Mouse (Mus musculus) heart, embryonic 15.5 days (tissue): ENCODE results near the gene Dhcr7. TPM values are rescaled to one million over a fixed set of nuclear protein-coding genes. Genes with fewer than 3 reads are reported as not detected.
A peak's percentile ranks its signal among the peaks of the same experiment; 100 is the strongest.

Experiments used
- ATAC-seq: fragments of 200-750 bp; cut with Nextera tagmentation; replicated peaks from 2 replicates; pipeline ENCODE4 v1.8.0; 2017; ENCODE audit warnings: low read depth, moderate TSS enrichment; ENCODE audit not compliant: insufficient number of reproducible peaks, insufficient read depth, low FRiP score
- H3K27ac ChIP-seq: fragments of 300-500 bp; sonication (generic); 2 replicates; pipeline ENCODE4 v1.5.1; 2015; ENCODE audit warnings: mild to moderate bottlenecking, inconsistent platforms
- H3K27me3 ChIP-seq: fragments of 300-500 bp; sonication (generic); 2 replicates; pipeline ENCODE4 v1.6.1; 2015; ENCODE audit warnings: inconsistent platforms
- H3K36me3 ChIP-seq: fragments of 300-500 bp; sonication (generic); 2 replicates; pipeline ENCODE4 v1.6.1; 2015; ENCODE audit warnings: mild to moderate bottlenecking, inconsistent platforms
- H3K4me1 ChIP-seq: fragments of 300-500 bp; sonication (generic); replicated peaks from 2 replicates; pipeline ENCODE4 v1.6.1; 2015; ENCODE audit warnings: inconsistent platforms
- H3K4me2 ChIP-seq: fragments of 300-500 bp; sonication (generic); 2 replicates; pipeline ENCODE4 v1.6.1; 2015; ENCODE audit warnings: inconsistent platforms, mild to moderate bottlenecking, moderate library complexity
- H3K4me3 ChIP-seq: fragments of 300-500 bp; sonication (generic); 2 replicates; pipeline ENCODE4 v1.5.1; 2015; ENCODE audit warnings: mild to moderate bottlenecking, inconsistent platforms
- H3K9ac ChIP-seq: fragments of 300-500 bp; sonication (generic); 2 replicates; pipeline ENCODE4 v1.6.1; 2015; ENCODE audit warnings: mild to moderate bottlenecking, inconsistent platforms
- H3K9me3 ChIP-seq: fragments of 300-500 bp; sonication (generic); replicated peaks from 2 replicates; pipeline ENCODE4 v1.6.1; 2016; ENCODE audit warnings: inconsistent platforms
- WGBS: fragments of 180-500 bp; shearing (Covaris S2); methylation state at CpG from one replicate; pipeline ENCODE4 v1.1.7; 2015; ENCODE audit warnings: mixed read lengths; 5-methylcytosine and 5-hydroxymethylcytosine counted together
- polyA plus RNA-seq: library from polyadenylated mRNA; unstranded; fragments of >200 nt; fragmentation: Nextera tagmentation; extraction: Ambion mirVana; gene quantifications from 2 replicates; pipeline ENCODE4 v1.2.1, GENCODE M21; 2015

The Dhcr7 gene
- polyA plus RNA-seq = 14.1 and 25.2 TPM in 2 replicates

DNA sequence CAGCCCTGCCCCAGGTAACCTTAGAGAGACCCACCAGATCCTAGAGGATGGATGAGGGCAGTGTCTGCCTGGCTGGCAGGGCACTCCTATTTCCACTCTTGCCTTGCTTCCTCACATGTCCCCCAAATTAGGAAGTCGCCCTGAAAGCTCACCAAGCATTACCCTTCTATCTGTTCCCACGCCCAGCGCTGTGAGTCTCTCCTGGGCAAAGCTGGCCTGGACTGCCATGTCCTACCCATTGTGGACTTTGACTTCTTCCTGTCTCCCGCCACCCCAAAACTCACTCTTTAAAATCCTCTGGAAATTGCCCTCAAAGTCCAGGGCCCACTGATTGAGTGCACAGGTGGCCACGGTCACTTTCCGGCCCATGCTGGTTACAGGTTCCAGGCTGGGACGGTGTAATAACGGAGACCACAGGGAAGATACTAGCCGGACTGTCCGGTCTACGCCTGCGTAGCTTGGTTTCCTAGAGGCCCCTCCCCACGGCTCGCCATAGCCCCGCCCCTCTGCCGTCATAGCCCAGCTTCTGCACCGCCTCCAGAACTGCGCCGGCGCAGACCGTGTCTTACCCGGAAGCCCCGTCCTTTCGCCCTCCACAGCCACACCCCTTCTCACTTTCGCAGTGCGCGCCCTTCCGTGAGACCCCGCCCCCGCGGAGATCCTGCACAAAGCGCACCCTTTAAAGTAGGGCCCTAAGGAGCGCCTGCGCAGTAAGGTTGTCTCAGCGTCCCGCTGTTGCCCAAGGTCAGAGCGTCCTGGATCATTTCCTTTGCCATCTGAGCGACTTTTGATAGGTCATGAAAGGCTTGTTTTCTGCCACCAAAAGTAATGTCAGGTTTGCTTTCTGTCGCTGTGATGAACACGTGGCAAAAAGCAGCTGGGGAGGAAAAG lies at the start of gene Dhcr7, which contains the start of gene Nadsyn1:
Gene Dhcr7 (plus strand): TSS at position 771 of the 891 bp plus-strand sequence.
Gene Nadsyn1 (minus strand): TSS at position 475 of the 891 bp plus-strand sequence.
- ATAC-seq = peak; percentile 99
- H3K4me3 ChIP-seq = peak within 1 kb of the TSS; percentile 64
- peak within 1 kb of the TSS; percentile 64 for H3K9ac ChIP-seq
- under 1% methylated on average over 40 of the region's 40 CpGs for WGBS
- H3K27ac ChIP-seq = peak within 1 kb of the TSS; percentile 76
- peaks cover 13% of the 10 kb centered on the region for H3K4me1 ChIP-seq
- peaks cover 6% of the 10 kb centered on the region; the same call in 1 of the 2 replicates for H3K36me3 ChIP-seq
- H3K9me3 ChIP-seq = no peaks in the 10 kb centered on the region
- no peaks in the 10 kb centered on the region for H3K27me3 ChIP-seq
- H3K4me2 ChIP-seq = peak within 1 kb of the TSS; percentile 79

GRCm38 (mm10) chr7:143776137-143776536 lies 46.8 kb upstream of the Dhcr7 start:
- no peak for ATAC-seq
- Histone ChIP-seq H3K9ac (no peak overlapping the region), H3K36me3 (no peaks in the 10 kb centered on the region), H3K9me3 (no peaks in the 10 kb centered on the region), H3K27ac (no peak overlapping the region), H3K27me3 (no peaks in the 10 kb centered on the region), H3K4me1 (peaks cover 4% of the 10 kb centered on the region; the same call in 1 of the 2 replicates), H3K4me3 (no peak overlapping the region), H3K4me2 (no peak overlapping the region)
- 26% methylated on average over 3 of the region's 3 CpGs for WGBS

- Histone ChIP-seq H3K9me3 (no peaks in the 10 kb centered on the region), H3K27me3 (no peaks in the 10 kb centered on the region), H3K4me1 (peaks cover 4% of the 10 kb centered on the region; the same call in 1 of the 2 replicates), H3K9ac (no peak overlapping the region), H3K4me2 (no peak overlapping the region), H3K4me3 (no peak overlapping the region), H3K27ac (no peak overlapping the region), H3K36me3 (no peaks in the 10 kb centered on the region)
- WGBS = 20% methylated on average over 2 of the region's 2 CpGs
- ATAC-seq = peak; percentile 50; the same call in 1 of the 2 replicates
Observed at GRCm38 (mm10) chr7:143777375-143777774, 45.6 kb upstream of the Dhcr7 start.

DNA sequence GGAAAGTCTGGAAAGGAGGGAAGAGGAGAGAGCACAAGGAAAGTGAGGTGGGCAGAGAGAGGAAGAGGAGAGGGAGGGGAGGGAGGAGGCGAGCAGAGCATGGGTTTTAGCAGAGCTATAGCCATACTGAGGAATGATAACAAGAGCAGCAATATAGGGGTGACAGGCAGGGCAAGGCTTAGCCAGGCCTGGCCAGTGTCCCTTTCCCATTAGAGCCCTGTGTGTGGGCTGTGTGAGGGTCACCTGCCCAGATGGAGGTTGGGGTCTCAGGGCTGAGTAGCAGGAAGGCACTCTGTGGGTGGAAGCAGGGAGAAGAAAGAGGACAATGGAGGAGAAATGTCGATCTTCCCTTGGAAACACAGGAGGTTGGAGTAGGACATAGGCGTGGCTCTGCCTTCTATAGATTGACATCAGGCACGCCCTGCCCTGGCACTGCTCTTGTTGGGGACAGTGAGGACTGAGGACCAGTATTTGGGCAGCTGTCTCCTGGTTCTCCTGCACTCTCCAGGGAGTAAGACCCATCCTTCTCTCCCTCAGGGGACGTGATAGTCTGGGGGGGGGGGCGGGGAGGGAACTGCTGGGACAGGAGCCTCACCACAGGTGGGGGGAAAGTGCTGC lies 39.5 kb upstream of the Dhcr7 start:
- WGBS = 18% methylated on average over 6 of the region's 6 CpGs
- Histone ChIP-seq H3K27ac (peak overlapping the region; percentile 74), H3K9me3 (no peaks in the 10 kb centered on the region), H3K4me1 (peaks cover 30% of the 10 kb centered on the region), H3K9ac (peak overlapping the region; percentile 57; the same call in 1 of the 2 replicates), H3K4me3 (peak overlapping the region; percentile 56), H3K27me3 (no peaks in the 10 kb centered on the region), H3K36me3 (no peaks in the 10 kb centered on the region), H3K4me2 (peak overlapping the region; percentile 85)
- peak; percentile 51 for ATAC-seq

DNA sequence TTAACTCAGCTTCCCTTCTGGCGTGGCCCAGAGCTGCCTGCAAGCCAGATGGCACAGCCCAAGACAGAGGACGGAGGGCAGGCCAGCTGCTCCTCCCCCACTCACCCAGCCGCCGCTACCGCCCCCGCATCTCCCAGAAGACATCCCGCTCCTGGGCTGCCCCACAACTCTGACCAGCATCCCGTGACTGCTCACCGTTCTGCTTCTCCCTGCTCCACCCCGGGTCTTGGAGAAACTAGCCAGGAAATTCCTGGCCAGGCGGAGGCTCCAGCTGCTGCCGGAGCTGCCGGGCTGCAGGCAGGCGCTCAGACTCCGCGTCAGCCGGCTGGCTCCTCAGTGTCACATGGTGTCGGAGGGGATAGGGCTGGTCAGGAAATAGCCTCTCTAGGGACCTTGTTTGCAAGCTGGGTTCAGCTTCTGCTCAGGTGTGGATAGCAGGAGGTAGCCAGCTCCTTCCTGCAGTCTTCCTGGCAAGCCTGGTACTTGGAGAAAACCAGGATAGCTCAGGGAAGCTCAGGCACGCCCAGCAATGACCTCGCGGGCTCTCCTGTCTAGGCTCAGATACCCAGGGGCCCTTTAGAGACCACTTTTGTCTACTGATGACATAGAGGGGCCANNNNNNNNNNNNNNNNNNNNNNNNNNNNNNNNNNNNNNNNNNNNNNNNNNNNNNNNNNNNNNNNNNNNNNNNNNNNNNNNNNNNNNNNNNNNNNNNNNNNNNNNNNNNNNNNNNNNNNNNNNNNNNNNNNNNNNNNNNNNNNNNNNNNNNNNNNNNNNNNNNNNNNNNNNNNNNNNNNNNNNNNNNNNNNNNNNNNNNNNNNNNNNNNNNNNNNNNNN lies 38.7 kb upstream of the Dhcr7 start, which contains the start of gene Mrgpre:
Gene Mrgpre (minus strand): TSS at position 505 of the 834 bp plus-strand sequence.
- H3K27ac ChIP-seq = peak within 1 kb of the TSS; percentile 74
- peaks cover 30% of the 10 kb centered on the region for H3K4me1 ChIP-seq
- WGBS = 3% methylated on average over 21 of the region's 21 CpGs
- H3K9ac ChIP-seq = peak within 1 kb of the TSS; percentile 57
- H3K4me2 ChIP-seq = peak within 1 kb of the TSS; percentile 85
- ATAC-seq = peak; percentile 83
- H3K9me3 ChIP-seq = no peaks in the 10 kb centered on the region
- peak within 1 kb of the TSS; percentile 56 for H3K4me3 ChIP-seq
- no peaks in the 10 kb centered on the region for H3K36me3 ChIP-seq
- no peaks in the 10 kb centered on the region for H3K27me3 ChIP-seq

DNA sequence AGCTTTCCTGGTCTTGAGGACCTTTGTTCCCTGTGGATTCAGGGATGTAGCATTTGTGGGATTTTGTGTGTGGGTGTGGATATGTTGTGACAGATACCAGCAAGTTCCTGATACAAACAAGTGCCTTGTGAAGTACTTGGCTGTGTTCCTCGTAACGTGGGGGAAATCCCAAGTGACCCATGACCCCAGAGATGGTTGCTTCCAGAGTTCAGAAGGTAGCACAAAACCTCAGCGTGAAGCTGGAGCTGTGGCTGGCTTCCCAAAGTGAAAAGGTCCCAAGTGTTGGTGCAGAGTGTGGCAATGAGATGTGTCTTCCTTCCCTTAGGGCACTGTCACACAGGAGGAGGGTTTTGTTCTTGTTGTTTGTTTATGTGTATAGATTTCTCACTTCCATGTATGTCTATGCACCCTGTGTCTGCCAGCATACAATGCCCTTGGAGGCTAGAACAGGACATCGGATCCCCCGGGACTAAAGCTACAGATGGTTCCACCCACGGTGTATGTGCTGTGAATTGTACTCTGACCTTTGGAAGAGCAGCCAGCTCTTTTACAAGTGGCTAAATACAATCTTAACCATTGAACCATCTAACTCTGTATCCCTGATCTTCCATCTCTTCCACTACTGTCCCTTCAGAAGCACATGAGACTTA lies 30.5 kb upstream of the Dhcr7 start:
- H3K4me2 ChIP-seq = no peak overlapping the region
- 69% methylated on average over 6 of the region's 6 CpGs for WGBS
- ATAC-seq = no peak

GRCm38 (mm10) chr7:143793121-143793520 lies 29.8 kb upstream of the Dhcr7 start:
- no peak overlapping the region for H3K4me2 ChIP-seq
- H3K27me3 ChIP-seq = no peaks in the 10 kb centered on the region
- H3K9me3 ChIP-seq = no peaks in the 10 kb centered on the region
- 51% methylated on average over 4 of the region's 4 CpGs for WGBS
- H3K4me1 ChIP-seq = no peaks in the 10 kb centered on the region
- H3K27ac ChIP-seq = no peak overlapping the region
- H3K9ac ChIP-seq = no peak overlapping the region
- peaks cover 29% of the 10 kb centered on the region for H3K36me3 ChIP-seq
- no peak for ATAC-seq
- no peak overlapping the region for H3K4me3 ChIP-seq

More for the DNA sequence above, 30.5 kb upstream of the Dhcr7 start:
- H3K27ac ChIP-seq = no peak overlapping the region
- no peak overlapping the region for H3K4me3 ChIP-seq
- H3K27me3 ChIP-seq = no peaks in the 10 kb centered on the region
- peaks cover 24% of the 10 kb centered on the region for H3K36me3 ChIP-seq
- no peaks in the 10 kb centered on the region for H3K9me3 ChIP-seq
- H3K4me1 ChIP-seq = no peaks in the 10 kb centered on the region
- H3K9ac ChIP-seq = no peak overlapping the region

DNA sequence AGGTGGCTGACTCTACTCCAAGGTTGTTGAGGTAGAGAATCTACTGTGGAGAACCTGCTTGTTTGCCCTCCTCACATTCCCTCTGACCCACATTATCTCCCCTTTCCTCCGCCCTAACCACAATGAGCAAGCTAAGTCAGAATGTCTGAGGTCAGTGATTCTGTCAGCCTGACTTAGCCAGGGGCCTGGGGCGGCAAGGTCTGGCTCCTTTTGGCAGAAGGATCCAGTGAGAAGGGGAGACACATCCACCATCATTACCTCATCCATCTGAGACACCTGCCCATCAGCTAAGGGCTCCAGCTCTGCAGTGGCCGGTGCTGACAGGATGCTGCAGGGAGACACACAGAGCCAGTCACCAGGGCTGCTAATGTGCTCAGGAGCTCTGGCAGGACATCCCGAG lies 24.2 kb upstream of the Dhcr7 start:
- H3K4me2 ChIP-seq = no peak overlapping the region
- 84% methylated on average over 4 of the region's 4 CpGs for WGBS
- peaks cover 56% of the 10 kb centered on the region for H3K36me3 ChIP-seq

GRCm38 (mm10) chr7:143800770-143801169 lies 22.2 kb upstream of the Dhcr7 start:
- H3K4me1 ChIP-seq = no peaks in the 10 kb centered on the region
- H3K9me3 ChIP-seq = no peaks in the 10 kb centered on the region
- no peak overlapping the region for H3K4me2 ChIP-seq
- H3K9ac ChIP-seq = no peak overlapping the region
- no peak overlapping the region for H3K4me3 ChIP-seq
- no peak for ATAC-seq
- WGBS = 79% methylated on average over 1 of the region's 1 CpGs
- no peaks in the 10 kb centered on the region for H3K27me3 ChIP-seq
- H3K27ac ChIP-seq = no peak overlapping the region
- H3K36me3 ChIP-seq = peaks cover 56% of the 10 kb centered on the region

More for the DNA sequence above, 24.2 kb upstream of the Dhcr7 start:
- H3K27ac ChIP-seq = no peak overlapping the region
- no peaks in the 10 kb centered on the region for H3K27me3 ChIP-seq
- no peak overlapping the region for H3K4me3 ChIP-seq
- no peak for ATAC-seq
- H3K9ac ChIP-seq = no peak overlapping the region
- no peaks in the 10 kb centered on the region for H3K4me1 ChIP-seq
- no peaks in the 10 kb centered on the region for H3K9me3 ChIP-seq

GRCm38 (mm10) chr7:143801195-143802065 lies 21.5 kb upstream of the Dhcr7 start:
- H3K9me3 ChIP-seq = no peaks in the 10 kb centered on the region
- 79% methylated on average over 8 of the region's 8 CpGs for WGBS
- no peak overlapping the region for H3K4me3 ChIP-seq
- H3K9ac ChIP-seq = no peak overlapping the region
- H3K27ac ChIP-seq = no peak overlapping the region
- H3K27me3 ChIP-seq = no peaks in the 10 kb centered on the region
- H3K4me2 ChIP-seq = no peak overlapping the region
- ATAC-seq = no peak
- peaks cover 57% of the 10 kb centered on the region for H3K36me3 ChIP-seq
- no peaks in the 10 kb centered on the region for H3K4me1 ChIP-seq
